Mouse (Mus musculus) 3134 (cell line): ENCODE results near the gene Gm21954.

ENCODE experiments used
- DNase-seq: peaks from one replicate; pipeline ENCODE4 v3.0.0-alpha.2; 2011; ENCODE audit warnings: low spot score; ENCODE audit not compliant: insufficient read length; ENCODE audit errors: extremely low read depth

The Gm21954 gene

DNA sequence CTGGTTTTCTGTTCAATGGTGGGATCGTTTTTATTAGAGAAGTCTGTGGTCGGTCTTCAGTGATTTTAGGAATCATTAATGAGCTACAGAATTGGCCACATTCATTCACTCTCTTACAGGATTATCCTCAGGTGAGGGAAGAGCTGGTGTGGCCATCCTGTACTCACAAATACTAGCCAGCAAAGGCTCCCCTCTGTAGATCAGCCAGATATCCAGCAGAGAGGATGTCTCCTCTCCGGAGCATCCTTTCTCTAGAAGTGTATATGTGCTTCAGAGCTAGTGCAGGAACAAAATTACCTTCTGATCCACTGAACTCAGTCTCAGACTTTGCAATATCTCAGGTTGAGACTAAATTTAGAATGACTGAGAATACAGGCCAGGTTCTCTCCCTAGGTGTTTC is 7.8 kb downstream of the Gm21954 start:
- no peak for DNase-seq

DNA sequence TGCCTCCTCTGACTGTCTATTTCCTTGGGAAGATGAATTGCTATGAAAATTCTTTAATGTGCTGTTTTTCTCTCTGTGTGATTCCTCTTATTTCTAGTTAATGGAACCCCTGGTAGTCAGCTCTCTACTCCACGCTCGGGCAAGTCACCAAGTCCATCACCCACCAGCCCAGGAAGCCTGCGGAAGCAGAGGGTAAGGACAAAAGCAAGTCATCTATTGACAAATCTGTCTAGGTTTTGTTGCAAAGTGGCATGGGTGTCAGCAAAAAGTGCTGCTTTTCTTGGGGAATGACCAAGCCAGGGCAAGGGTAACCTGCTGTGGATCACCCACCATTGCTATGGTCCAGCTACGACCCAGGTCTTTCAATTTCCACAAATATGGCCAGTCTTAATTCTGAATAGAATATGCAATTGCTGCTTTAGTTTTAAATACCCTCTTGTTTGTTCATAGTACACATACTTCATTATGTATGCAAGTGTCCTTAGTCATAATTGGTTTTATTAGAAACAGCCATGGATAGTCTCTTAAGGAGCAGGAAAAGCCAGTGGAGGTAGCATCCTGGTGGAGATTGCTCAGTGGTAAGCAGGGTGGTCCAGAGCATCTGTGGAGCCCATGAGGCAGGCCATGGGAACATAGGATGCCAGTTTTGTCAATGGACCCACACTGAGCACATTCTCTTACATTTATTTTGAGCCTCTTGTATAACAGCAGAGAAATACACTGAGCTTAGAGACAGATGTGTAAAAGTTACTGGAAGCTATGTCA is 8.9 kb downstream of the Gm21954 start:
- DNase-seq = no peak

DNA sequence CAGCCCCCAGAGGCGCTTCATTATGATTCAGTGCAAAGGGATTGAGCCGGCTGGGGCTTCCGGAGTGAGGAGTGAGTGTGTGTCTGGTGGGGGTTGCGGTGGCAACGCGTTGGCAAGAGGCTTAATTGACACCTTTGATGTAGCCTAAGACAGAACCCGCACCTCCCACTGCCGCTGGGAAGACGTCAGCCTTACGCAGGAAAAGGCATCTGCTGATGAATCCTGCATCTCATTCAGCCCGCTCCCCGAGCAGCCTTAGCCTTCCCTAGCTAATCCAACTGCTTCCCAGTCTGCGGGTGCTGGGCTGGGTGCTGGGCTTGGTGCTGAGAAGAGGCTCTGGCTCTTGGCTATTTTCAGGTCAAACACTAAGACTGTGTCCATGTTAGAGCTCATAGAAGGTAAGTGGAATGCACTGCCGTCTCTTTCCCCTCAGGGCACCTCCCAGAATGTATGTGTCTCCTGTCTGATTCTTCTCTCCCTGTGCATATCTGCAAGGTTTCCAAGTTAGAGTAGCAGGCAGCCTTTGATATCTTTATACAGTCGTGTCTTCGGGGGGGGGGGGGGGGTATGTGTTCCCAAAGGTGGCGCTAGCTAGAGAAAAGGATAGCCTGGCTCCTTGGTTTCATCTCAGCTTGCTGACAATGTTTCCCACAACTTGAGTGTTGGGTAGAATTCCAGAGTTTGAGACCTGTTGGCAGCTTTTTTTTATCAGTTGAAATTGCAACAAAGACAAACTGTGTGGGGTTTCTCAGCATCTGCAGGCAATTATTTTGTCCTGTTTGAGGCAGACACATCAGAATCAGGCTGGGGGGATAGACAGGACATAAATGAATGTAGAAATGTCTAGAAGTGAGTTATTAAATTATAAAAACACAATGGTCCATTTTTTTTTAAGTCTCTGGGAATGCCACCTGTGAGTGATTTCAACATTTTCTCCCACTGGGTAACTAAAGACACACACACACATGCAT is 10.0 kb downstream of the Gm21954 start:
- peak; percentile 78 for DNase-seq

DNA sequence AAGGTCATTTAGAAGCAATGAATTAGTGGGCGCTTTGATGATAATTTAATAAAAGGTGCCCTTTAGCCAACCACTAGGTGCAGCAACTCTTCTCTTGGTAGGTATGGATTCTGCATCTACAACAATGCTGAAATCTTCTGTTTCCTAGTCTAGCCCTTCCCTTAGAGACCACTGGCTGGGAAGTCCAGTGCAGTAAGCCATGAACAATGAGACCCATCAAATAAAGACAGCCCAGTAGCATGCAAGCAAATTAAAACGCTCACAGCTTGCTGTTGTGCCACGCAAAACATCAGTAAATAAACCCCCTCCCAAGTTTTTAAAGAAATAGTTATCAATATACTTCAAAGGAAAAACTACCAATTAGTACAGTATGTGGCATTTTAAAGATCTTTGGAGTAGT is 10.9 kb downstream of the Gm21954 start:
- DNase-seq = no peak

DNA sequence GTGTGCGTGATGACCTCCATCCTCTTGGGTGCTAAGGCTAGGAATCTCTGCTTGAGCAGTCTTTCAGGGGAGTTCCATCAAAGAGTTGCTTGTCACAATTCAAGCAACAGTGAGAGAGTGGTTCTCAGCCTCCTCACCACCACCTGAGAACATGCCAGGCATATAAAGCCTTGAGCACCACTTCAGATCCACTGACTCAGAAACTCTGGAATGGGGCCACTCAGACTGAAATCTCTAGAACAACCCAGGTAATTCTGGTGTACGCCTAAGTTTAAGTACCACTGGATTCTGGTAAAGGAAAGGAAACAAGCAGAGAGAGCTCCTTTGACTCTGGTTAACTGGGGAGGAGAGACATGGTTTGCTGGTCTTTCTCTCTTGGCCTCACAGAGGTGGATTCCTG is 19.5 kb downstream of the Gm21954 start:
- DNase-seq = no peak

DNA sequence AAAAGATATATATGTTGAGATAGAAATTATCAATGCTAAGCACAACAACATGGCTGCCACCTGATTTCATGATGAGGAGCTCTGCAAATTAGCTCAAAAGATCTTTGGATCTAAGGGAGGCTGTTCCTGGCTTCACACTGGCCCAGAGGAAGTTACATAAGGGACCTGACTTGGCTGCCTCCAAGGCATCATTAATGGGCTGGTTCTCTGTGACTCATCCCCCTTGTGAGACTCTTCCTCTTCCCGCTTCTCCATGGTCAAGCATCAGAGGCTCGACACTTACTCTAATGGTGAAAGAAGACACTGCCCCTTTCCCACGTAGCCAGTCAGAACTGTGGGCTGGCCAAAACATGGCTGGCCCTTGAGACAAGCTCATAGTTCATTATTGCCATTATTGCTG is 20.1 kb downstream of the Gm21954 start:
- peak; percentile 45 for DNase-seq

DNA sequence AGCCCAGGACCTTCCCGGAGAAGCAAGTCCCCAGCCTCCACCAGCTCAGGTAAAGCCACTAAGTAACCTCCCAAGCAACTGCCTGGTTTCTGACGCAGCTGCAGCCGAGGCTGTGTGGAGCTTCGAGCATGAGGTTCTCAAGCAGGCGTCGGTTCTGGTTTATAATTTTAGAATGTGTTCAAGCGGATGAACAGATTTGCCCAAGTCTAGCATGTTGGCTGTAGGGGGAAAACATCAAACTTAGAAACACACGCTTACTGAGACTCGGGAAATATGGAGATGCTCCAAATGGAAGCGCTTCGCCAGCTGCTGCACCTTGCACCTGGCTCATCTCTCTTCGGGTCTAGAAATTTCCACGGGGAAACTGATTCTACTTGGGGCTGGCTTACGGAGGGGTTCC is 21.0 kb downstream of the Gm21954 start:
- no peak for DNase-seq

DNA sequence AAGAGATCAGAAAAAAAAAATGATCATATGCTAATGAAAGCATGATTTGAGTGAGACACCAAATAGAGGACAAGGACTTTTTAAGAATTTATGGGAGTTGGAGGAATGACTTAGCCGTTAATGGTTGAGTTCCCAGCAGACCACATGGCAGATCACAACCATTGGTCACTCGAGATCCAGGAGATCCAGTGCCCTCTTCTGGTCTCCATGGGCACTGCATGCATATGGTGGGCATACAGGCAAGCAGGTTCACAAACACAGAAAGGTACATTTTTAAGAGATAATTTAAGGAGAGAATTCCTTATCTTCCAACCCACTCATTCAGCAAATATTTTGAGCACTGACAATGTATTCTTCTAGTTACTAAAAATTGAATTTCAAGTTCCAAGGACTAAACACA is 22.9 kb downstream of the Gm21954 start:
- DNase-seq = no peak

DNA sequence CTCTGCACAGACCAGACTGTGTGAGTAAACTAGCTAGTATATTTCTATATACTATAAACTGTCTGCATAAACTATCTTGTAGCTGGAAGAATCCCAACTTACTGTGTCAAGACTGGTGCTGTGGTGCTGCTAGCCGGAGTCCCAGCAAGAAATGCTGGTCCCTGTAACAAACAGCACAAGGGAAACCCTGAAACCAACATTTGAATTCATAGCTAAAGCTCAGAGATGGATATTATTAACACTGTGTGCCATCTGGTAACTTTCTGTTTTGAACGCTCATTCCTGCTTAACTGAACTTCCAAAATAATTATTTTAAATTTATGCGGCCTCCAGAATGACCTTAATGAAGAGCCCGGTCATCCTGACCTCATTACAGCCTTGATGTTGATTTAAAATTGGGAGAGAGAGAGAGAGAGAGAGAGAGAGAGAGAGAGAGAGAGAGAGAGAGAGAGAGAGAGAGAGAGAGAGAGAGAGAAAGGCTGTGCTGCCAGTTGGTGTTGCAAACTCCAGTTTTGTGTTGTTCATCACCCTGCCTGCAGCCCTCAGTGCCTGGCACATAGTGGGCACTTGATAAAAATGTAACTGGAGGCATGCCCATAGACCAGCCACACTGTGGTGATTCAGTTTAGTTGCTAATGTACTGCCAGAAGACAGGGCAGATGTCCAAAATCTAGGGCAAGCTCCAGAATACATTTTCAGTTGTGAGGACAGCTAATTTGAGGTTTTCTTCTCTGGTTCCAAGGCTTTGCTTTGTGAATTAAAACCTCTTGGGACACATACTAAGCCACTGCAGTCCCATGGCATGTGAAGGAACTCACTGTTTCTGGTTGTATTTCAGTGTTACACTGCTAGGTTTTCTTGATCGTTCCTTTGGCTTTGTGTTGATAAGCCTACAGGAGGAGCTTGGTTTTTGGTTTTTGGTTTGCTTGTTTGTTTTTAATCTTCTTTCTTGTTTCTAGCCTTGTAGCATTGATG is 24.2 kb downstream of the Gm21954 start:
- DNase-seq = peak; percentile 76

DNA sequence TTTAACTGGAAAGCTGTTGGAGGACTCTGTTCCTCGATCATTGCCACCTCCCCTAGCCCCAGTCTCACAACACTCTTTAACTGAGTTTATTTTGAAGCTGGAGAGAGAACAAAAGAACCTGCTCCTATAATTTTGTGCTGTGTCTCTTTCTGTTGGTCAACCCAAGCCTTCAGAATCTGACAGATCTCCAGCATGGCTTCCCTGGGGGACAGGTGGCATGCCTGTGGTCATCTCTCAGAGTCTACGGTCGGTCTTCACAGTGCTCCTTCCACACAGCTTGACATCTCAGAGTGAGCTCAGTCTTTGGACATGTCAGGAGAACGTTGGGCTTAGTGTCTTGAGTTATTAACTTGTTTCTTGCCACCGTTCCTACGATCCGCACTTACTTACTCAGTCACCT is 25.3 kb downstream of the Gm21954 start:
- DNase-seq = no peak

DNA sequence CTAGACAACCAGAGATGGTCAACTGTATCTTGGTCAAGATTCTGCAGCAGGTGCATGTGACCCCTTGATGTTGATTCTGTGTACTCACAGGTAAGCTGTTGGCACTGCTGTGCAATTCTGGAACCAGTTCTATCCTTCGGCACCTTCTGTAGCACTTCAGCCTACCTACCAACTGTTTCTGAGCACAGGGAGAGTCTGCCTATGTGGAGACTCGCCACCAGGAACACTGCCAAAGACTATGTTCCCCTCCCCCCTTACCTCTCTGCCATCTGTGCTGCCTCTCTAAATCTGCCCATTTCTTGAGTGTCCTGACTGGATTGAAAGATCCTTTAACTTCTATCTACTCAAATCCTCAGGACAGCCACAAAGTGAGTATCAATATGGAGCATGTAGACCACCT is 28.3 kb downstream of the Gm21954 start:
- DNase-seq = no peak

DNA sequence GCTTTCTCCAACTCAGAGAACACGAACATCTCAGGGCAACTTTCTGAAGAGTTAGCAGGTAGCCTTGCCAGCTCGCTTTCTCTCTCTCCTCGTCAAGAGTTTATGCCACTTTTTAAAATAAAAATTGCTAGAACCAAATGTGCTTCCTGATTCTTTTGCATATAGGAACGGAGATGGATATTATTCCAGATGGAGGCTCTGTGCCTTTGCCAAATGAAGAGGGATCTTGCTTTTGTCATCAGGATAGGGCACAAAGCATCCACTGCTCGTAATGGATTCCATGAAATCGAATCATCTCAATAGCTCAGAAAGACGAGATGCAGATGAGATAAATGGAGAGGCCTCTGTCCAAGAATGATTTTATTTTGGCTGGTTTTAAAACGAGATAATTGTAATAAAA is 28.7 kb downstream of the Gm21954 start:
- DNase-seq = no peak

DNA sequence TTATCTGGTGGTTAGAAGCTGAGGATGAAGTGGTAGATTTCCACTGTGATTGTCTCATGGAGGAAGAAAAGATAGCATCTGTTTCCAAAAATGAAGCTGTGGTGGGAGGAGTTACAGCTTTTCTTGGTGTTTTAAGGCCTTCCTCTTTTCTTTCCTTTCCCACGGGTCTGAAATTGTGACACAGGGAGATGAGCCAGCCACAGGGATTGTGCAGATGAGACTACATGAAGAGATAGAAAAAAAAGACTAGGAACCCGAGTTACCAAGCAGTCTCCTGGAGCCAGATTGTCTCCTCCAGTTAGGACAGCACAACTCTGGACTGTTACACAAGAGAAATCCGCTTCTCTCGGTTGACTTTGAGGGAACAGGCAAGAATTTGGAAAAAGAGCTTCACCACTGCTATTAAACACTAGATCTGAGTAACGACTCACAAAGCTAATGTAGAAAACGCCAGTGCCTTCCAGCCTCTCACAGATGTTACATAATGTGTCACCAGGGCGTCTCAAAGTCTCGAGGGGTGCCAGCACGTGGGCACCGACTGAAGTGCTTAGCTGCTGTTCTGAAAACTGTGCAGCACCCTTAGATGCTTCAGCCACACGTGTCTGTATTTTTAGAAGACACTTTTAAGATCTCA is 29.9 kb downstream of the Gm21954 start:
- no peak for DNase-seq

DNA sequence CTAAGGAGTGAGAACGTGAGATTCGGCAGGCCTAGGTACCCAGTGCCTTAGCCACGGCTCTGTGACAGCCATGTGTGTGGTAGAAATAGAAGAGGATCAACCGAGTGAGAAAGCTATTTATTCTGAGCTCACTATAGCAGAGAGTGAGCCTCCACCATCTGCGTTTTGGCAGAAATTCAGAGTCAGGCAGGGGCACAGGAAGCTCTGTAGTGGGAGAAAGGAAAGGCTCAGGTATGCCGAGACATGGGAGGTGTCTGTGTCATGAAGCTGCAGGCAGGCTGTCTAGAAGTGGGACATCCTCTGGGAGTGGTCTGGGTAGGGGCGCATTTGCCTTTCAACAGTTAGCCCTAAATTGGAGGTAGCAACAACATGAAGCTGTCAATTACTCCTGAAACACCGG is 31.7 kb downstream of the Gm21954 start:
- DNase-seq = no peak

DNA sequence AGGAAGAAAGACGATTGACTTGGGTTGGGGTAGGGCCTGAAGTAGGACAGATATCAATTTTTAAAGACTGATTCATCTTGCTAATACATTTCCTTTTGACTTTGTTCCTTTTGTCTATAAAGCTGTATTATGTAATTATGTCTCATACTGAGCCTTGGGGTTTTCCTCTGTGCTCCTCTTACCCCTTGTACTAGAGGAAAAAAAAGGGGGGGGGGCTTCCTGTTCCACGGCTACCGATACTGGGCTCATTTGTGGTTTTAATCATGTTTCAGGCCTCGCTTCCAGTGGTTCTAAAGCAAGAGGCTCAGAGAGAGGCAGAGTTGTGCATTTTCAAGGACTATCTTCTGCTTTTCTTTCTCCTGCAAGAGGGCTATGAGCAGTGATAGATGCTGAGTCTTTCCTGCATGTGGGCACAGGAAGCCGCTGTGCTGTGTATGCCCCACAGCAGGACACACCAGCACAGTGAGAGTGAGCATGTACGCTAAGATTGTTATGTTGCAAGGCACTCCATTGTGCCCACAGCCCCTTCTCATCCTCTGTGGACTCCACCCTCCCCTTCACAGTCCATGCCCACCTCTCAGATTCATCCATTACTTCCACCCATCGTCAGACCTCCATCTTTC is 33.1 kb downstream of the Gm21954 start:
- DNase-seq = no peak

DNA sequence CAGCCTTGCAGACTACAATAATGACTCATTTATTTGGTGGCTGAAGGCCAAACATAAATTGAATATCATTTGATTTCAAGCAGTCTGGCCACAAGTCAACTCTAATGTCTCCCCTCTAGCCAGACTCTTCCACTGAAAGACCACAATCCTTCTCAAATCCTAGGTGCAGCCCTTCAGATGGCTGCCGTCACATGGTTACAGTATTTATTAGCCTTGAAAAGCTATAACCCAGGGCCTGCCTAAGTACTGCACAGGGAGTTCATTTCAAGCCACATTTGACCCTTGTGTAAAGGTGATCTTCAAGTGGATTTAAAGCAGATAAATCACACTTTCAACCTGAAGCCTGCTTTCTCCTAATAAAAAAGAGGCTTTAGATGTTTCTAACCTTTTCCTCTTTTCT is 37.7 kb downstream of the Gm21954 start:
- DNase-seq = no peak

DNA sequence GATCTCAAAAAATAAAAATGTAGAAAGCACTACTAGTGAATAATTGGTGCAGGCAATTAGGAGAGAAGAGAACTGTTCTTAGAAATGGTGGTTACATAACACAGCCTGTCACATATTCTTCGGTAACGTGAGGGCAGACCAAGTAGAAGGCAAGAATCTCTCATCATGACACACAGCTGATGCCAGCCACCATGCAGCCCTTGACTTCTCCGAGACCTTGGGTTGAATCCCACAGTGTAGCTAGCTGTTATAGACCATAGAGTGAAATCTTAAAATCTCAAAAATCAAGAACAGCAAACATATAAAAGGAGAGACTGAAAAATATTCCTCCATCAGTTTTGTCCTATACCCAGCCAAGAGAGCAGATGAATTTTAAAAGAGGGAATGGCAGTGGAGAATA is 40.8 kb downstream of the Gm21954 start:
- no peak for DNase-seq

DNA sequence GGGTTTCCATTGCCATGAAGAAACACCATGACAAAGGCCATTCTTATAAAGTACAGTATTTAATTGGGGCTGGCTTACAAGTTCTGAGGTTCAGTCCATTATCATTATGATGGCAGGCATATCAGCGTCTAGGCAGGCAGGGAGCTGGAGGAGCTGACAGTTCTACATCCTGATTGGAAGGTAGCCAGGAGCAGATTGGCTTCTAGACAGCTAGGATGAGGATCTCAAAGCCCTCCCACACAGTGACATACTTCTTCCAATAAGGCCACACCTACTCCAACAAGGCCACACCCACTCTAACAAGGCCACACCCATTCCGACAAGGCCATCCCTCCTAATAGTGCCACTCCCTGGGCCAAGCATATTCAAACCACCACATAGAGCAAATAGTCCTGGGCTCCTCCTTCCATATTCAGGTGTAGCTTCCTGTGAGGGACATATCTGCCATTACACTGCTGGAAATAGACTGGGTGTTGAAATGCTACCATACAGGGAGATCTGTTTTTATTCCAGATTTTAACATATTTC is 41.9 kb downstream of the Gm21954 start:
- no peak for DNase-seq

DNA sequence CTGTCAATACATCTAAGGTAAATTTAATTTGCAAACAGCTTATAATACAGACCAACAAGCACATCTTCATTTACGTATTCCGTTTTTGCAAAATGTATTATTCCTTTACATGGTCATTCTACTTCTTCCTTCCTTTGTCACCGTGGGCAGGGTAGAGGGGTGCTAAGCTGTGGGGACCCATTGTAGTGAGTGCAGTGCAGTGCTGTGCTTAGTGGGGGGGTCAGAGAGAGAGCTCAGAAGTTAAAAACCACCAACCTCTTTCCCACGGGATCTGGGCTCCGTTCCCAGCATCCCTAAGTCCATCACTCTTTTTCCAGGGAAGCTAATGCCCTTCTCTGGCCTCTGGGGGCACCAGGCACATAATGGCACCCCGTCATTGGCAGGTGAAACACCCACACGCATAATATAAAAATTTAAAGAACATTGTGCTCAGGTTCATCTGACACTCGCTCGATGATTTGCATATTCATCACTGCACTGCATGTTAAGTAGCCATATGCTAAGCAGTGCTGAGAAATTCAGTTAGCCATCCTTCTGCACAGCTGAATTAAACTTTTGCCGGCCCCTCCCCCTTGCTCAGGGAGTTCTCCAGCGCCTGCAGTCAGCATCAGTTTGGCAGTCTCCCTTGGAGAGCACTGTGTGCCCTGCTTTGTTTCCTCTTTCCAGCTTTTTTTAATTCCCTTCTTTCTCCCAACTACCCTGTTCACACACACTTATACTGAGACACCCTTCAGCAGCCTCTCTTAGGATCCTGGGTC is 48.2 kb downstream of the Gm21954 start:
- no peak for DNase-seq
